Mouse (Mus musculus): ENCODE measurements around the gene Hmgn1.

GRCm38 (mm10) chr16:96114729-96115128, 12.8 kb downstream of the Hmgn1 start:
- TF ChIP-seq CTCF (IDR thresholded peaks at IDR 0.05; ENCODE audit: control insufficient read depth, insufficient read depth, low read length) (no peak), POLR2A (IDR thresholded peaks at IDR 0.05; ENCODE audit: borderline replicate concordance, control insufficient read depth, low read depth, low read length) (no peak)

All from bone marrow, adult 2 months (tissue).